Comparison of ENCODE assay signal across 8 mouse cellular contexts in the genomic region with DNA sequence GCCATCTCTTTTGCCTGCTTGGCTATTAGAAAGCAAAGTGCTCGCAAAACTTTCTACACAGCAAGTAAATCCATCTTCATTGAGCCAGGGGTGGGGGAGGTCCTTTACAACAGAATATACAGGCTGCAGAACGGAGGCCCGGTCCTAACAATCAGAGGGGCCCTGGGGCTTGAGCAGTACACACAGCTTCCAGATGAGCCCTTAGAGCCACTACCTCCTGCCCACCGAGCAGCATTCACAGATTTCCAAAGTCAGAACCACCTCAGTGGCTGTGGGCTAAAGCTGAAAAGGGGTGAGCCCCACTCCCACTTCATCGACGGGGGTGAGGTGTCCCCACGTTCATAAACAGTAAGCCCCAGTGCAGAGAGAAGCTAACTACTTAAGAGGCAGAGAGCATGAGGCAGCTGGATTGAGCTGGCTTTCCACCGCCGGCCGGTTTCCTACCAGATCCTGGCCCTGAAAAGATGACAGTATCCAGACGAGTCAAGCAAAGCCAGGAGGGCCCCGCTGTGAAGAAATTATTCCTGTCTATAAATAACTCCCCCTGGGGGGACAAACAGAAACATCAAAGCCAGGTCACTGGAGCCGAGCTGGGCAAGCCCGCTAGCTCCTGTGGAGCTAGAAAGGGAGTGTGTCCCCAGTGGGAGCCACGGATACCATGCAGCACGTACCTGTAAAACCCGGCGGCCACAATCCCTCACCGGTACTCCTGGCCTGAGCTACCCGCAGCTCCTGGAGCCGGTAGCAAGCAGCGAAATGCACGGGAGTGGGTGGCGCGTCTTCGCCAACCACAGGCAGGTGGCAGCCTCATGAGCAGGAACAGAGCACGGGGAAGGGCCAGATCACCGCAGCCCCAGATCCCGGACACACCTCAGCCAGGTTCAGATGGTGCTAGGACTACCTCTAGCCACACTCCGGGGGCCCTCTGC. TPM values are rescaled to one million over a fixed set of nuclear protein-coding genes. Genes with fewer than 3 reads are reported as not detected.
DNase-seq lines count a peak whose midpoint lies in the region; ATAC-seq and TF ChIP-seq lines count a peak whose summit lies in the region.

No protein-coding gene starts in this region.

- peaks cover 5% of the 10 kb centered on the region for H3K4me1 ChIP-seq in testis, adult 2 months (ENCODE audit: control insufficient read depth, insufficient read depth, low read length)
- H3K4me1 ChIP-seq in heart, embryonic 12.5 days (replicated peaks), result peaks cover 21% of the 10 kb centered on the region
- 0 out of 2 replicates have a peak, but pooled peaks cover 2% of the 10 kb centered on the region for H3K4me1 ChIP-seq in liver, embryonic 13.5 days (replicated peaks)

- ATAC-seq in heart, embryonic 12.5 days (ENCODE audit: insufficient number of reproducible peaks, low FRiP score), result peak; percentile 70
- ATAC-seq in liver, embryonic 13.5 days (ENCODE audit: low read depth), result 0 out of 2 replicates have a peak, but pooled peaks have one; percentile 20

- peak overlapping the region; percentile 43 for H3K4me3 ChIP-seq in testis, adult 2 months (ENCODE audit: control insufficient read depth, low read depth, low read length)
- peak overlapping the region; percentile 39 for H3K4me3 ChIP-seq in heart, embryonic 12.5 days
- no peak overlapping the region for H3K4me3 ChIP-seq in liver, embryonic 13.5 days (replicated peaks)

- no peak for TF ChIP-seq CTCF in testis, adult 2 months (IDR thresholded peaks at IDR 0.05; ENCODE audit: control insufficient read depth, insufficient read depth, insufficient replicate concordance, low read depth, low read length)

- H3K36me3 ChIP-seq in testis, adult 2 months (ENCODE audit: control insufficient read depth, insufficient read depth, low read length), result no peaks in the 10 kb centered on the region
- H3K36me3 ChIP-seq in heart, embryonic 12.5 days, result 0 out of 2 replicates have a peak, but pooled peaks cover 4% of the 10 kb centered on the region
- H3K36me3 ChIP-seq in liver, embryonic 13.5 days, result no peaks in the 10 kb centered on the region

- H3K9me3 ChIP-seq in heart, embryonic 12.5 days (replicated peaks), result peaks cover 6% of the 10 kb centered on the region; the same call in 1 of the 2 replicates
- H3K9me3 ChIP-seq in liver, embryonic 13.5 days (replicated peaks), result no peaks in the 10 kb centered on the region

- H3K27ac ChIP-seq in testis, adult 2 months (ENCODE audit: control insufficient read depth, insufficient read depth, low read depth, low read length), result no peak overlapping the region
- peak overlapping the region; percentile 95 for H3K27ac ChIP-seq in heart, embryonic 12.5 days (ENCODE audit: poor library complexity, severe bottlenecking)
- H3K27ac ChIP-seq in liver, embryonic 13.5 days, result no peak overlapping the region

- DNase-seq in testis, postnatal 10 days (ENCODE audit: low spot score), result no peak
- peak; percentile 59 for DNase-seq in embryo, embryonic 10.5 days (ENCODE audit: low spot score)
- peak; percentile 44 for DNase-seq in kidney, adult 9 months
- no peak for DNase-seq in liver, embryonic 13.5 days
- DNase-seq in naive thymus-derived CD4-positive, alpha-beta T cell, adult 2 months (ENCODE audit: low read depth), result peak; percentile 57
- peak; percentile 45 for DNase-seq in thymus, postnatal 14 days

- H3K9ac ChIP-seq in heart, embryonic 12.5 days, result peak overlapping the region; percentile 72
- no peak overlapping the region for H3K9ac ChIP-seq in liver, embryonic 13.5 days

- peak overlapping the region; percentile 69 for H3K4me2 ChIP-seq in heart, embryonic 12.5 days
- peak overlapping the region; percentile 38 for H3K4me2 ChIP-seq in liver, embryonic 13.5 days

- H3K27me3 ChIP-seq in testis, adult 2 months (ENCODE audit: control insufficient read depth, insufficient read depth, low read length), result no peaks in the 10 kb centered on the region
- H3K27me3 ChIP-seq in heart, embryonic 12.5 days (replicated peaks), result 0 out of 2 replicates have a peak, but pooled peaks cover 3% of the 10 kb centered on the region
- H3K27me3 ChIP-seq in liver, embryonic 13.5 days, result peaks cover 27% of the 10 kb centered on the region

- 6% methylated on average over 30 of the region's 30 CpGs for WGBS in heart, embryonic 12.5 days
- 19% methylated on average over 30 of the region's 30 CpGs for WGBS in liver, embryonic 13.5 days (ENCODE audit: insufficient replicate concordance)

- TF ChIP-seq POLR2A in testis, adult 2 months (IDR thresholded peaks at IDR 0.05; ENCODE audit: control insufficient read depth, low read depth, low read length), result no peak

RNA-seq across cellular contexts. Expression of gene Hlcs, which starts 10.8 kb away (rescaled TPM):
- 3.5 TPM in 2 replicates for polyA plus RNA-seq in testis, adult 2 months (2012; rRNA removed)
- 10.3 and 11.0 TPM in 2 replicates for polyA plus RNA-seq in heart, embryonic 12.5 days (2016; fragmentation: Nextera tagmentation; extraction: Ambion mirVana)
- polyA plus RNA-seq in liver, embryonic 13.5 days (2015; fragmentation: Nextera tagmentation; extraction: Ambion mirVana), result 2.5 and 2.9 TPM in 2 replicates

RNA-seq across cellular contexts. Expression of gene Ripply3, which starts 25.7 kb away (rescaled TPM):
- polyA plus RNA-seq in testis, adult 2 months (2012; rRNA removed), result 0.06 TPM in 1 of 2 replicates, not detected in the other
- polyA plus RNA-seq in heart, embryonic 12.5 days (2016; fragmentation: Nextera tagmentation; extraction: Ambion mirVana), result 4.2 and 4.3 TPM in 2 replicates
- 1.5 and 1.7 TPM in 2 replicates for polyA plus RNA-seq in liver, embryonic 13.5 days (2015; fragmentation: Nextera tagmentation; extraction: Ambion mirVana)

Comparison
In these comparisons a context has a peak if more than half of its experiments do, and no peak if none do; other contexts are left out.
1. DNase-seq: peak in embryo, embryonic 10.5 days (single experiment), kidney, adult 9 months (single experiment), naive thymus-derived CD4-positive, alpha-beta T cell, adult 2 months (single experiment) and thymus, postnatal 14 days (single experiment); none in testis, postnatal 10 days (single experiment) and liver, embryonic 13.5 days (single experiment).